Mouse (Mus musculus) midbrain, embryonic 14.5 days (tissue): Measurements from ENCODE around the gene Des. TPM values are rescaled to one million over a fixed set of nuclear protein-coding genes. Genes with fewer than 3 reads are reported as not detected.

Experiments
- ATAC-seq: fragments of 200-750 bp; cut with Nextera tagmentation; 2 replicates; pipeline ENCODE4 v1.8.0; 2017; ENCODE audit warnings: moderate number of reproducible peaks, moderate library complexity; ENCODE audit not compliant: low FRiP score, low TSS enrichment
- DNase-seq: peaks from one replicate; pipeline ENCODE4 v3.0.0-alpha.2; 2015
- H3K27ac ChIP-seq: fragments of 300-500 bp; sonication (generic); replicated peaks from 2 replicates; pipeline ENCODE4 v1.5.1; 2014; ENCODE audit warnings: mild to moderate bottlenecking, low read depth, low read length, moderate library complexity
- H3K27me3 ChIP-seq: fragments of 300-500 bp; sonication (generic); 2 replicates; pipeline ENCODE4 v1.6.1; 2014; ENCODE audit warnings: low read length, control low read depth, mixed read lengths; ENCODE audit not compliant: control insufficient read depth, insufficient read depth
- H3K36me3 ChIP-seq: fragments of 300-500 bp; sonication (generic); 2 replicates; pipeline ENCODE4 v1.6.1; 2014; ENCODE audit warnings: low read length, control low read depth; ENCODE audit not compliant: control insufficient read depth, insufficient read depth
- H3K4me1 ChIP-seq: fragments of 300-500 bp; sonication (generic); 2 replicates; pipeline ENCODE4 v1.6.1; 2014; ENCODE audit warnings: mild to moderate bottlenecking, antibody characterized with exemption, low read length, control low read depth; ENCODE audit not compliant: control insufficient read depth, insufficient read depth
- H3K4me2 ChIP-seq: fragments of 300-500 bp; sonication (generic); 2 replicates; pipeline ENCODE4 v1.6.1; 2014; ENCODE audit warnings: mild to moderate bottlenecking, low read length, moderate library complexity
- H3K4me3 ChIP-seq: fragments of 300-500 bp; sonication (generic); replicated peaks from 2 replicates; pipeline ENCODE4 v1.5.1; 2014; ENCODE audit warnings: low read depth, low read length
- H3K9ac ChIP-seq: fragments of 300-500 bp; sonication (generic); replicated peaks from 2 replicates; pipeline ENCODE4 v1.6.1; 2014; ENCODE audit warnings: mild to moderate bottlenecking, low read length, moderate library complexity
- H3K9me3 ChIP-seq: fragments of 300-500 bp; sonication (generic); 2 replicates; pipeline ENCODE4 v1.6.1; 2016; ENCODE audit warnings: low read length, control low read depth, mixed read lengths; ENCODE audit not compliant: control insufficient read depth
- WGBS: fragments of 180-500 bp; shearing (Covaris S2); extraction: QIAGEN DNeasy Blood & Tissue Kit; methylation state at CpG from one replicate; pipeline ENCODE4 v1.1.7; 2014; 5-methylcytosine and 5-hydroxymethylcytosine counted together
- polyA plus RNA-seq: library from polyadenylated mRNA; unstranded; fragments of >200 nt; fragmentation: Nextera tagmentation; extraction: Ambion mirVana; gene quantifications from 2 replicates; pipeline ENCODE4 v1.2.1, GENCODE M21; 2014

Des gene
- polyA plus RNA-seq, 1 experiment from 2014 or later, result 1.4 TPM

DNA sequence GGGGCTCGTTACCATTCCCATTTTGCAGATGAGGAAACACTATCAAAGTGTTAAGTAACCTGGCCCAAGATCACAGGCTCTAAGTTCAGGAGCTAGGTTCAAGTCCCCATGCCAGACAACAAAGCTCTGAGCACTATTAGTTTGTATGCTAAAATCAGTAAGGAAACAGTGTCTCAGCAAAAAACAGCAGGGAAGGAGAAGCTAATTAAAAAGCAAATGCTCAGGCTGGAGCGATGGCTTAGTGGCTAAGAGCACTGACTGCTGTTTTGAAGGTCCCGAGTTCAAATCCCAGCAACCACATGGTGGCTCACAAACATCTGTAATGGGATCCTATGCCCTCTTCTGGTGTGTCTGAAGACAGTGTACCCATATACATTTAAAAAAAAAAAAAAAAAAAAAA is 52.1 kb downstream of the Des start:
- ATAC-seq, result no peak

DNA sequence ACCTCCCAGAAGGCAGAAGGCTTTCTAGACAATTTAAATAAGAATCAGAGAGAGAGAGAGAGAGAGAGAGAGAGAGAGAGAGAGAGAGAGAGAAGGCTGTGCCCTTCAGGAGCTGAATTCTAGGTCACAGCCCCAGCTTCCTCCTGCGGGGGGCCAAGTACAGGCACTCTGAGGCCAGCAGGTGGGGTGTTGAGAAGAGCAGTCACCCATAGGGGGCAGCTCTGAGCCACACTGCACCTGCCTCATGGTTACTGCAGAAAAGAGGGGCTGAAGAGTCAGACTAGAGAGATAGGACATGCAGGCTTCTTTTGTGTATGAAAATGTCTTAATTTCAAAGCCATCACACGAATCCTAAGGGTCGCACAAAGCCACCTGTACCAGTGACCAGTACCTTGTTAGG is 53.6 kb downstream of the Des start:
- DNase-seq (peak; percentile 49), ATAC-seq (no peak)
- WGBS, result 54% methylated on average over 3 of the region's 3 CpGs

More for the DNA sequence above, 52.1 kb downstream of the Des start:
- Histone ChIP-seq H3K27me3 (no peaks in the 10 kb centered on the region), H3K9ac (no peak overlapping the region), H3K9me3 (no peaks in the 10 kb centered on the region), H3K4me2 (no peak overlapping the region), H3K27ac (no peak overlapping the region), H3K4me1 (no peaks in the 10 kb centered on the region), H3K36me3 (peaks cover 17% of the 10 kb centered on the region), H3K4me3 (no peak overlapping the region)
- 93% methylated on average over 3 of the region's 3 CpGs for WGBS
- DNase-seq, result no peak

More for the DNA sequence above, 53.6 kb downstream of the Des start:
- H3K9me3 ChIP-seq, result no peaks in the 10 kb centered on the region
- H3K9ac ChIP-seq, result no peak overlapping the region
- no peak overlapping the region for H3K27ac ChIP-seq
- peaks cover 8% of the 10 kb centered on the region; the same call in 1 of the 2 replicates for H3K36me3 ChIP-seq
- no peaks in the 10 kb centered on the region for H3K27me3 ChIP-seq
- no peak overlapping the region for H3K4me3 ChIP-seq
- H3K4me2 ChIP-seq, result no peak overlapping the region
- H3K4me1 ChIP-seq, result no peaks in the 10 kb centered on the region

Other genes starting within 250 kb of the Des start
- gene Nhej1, start 235.1 kb upstream of the Des start, polyA plus RNA-seq, result 6.9 and 7.7 TPM in 2 replicates
- not detected in 2 replicates for gene Slc23a3, start 226.4 kb upstream of the Des start, polyA plus RNA-seq
- gene Cnppd1, start 217.6 kb upstream of the Des start, polyA plus RNA-seq, result 48.8 and 52.5 TPM in 2 replicates
- gene Retreg2, start 217.6 kb upstream of the Des start, polyA plus RNA-seq, result 126 and 133 TPM in 2 replicates
- 34.5 and 34.8 TPM in 2 replicates for gene Zfand2b, start 191.7 kb upstream of the Des start, polyA plus RNA-seq
- 35.5 and 36.3 TPM in 2 replicates for gene Abcb6, start 179.9 kb upstream of the Des start, polyA plus RNA-seq
- 18.1 and 19.7 TPM in 2 replicates for gene Ankzf1, start 168.2 kb upstream of the Des start, polyA plus RNA-seq
- gene Atg9a, start 168.1 kb upstream of the Des start, polyA plus RNA-seq, result 40.7 and 47.8 TPM in 2 replicates
- 14.2 and 24.2 TPM in 2 replicates for gene Glb1l, start 149.5 kb upstream of the Des start, polyA plus RNA-seq
- gene Stk16, start 149.5 kb upstream of the Des start, polyA plus RNA-seq, result 120 and 144 TPM in 2 replicates
- 4.2 and 6.4 TPM in 2 replicates for gene Tuba4a, start 140.5 kb upstream of the Des start, polyA plus RNA-seq
- not detected in 2 replicates for gene A630095N17Rik, start 128.2 kb upstream of the Des start, polyA plus RNA-seq
- gene Dnajb2, start 123.9 kb upstream of the Des start, polyA plus RNA-seq, result 29.5 and 38.3 TPM in 2 replicates
- 16.6 and 19.3 TPM in 2 replicates for gene Ptprn, start 95.8 kb upstream of the Des start, polyA plus RNA-seq
- 116 and 164 TPM in 2 replicates for gene Resp18, start 81.9 kb upstream of the Des start, polyA plus RNA-seq
- gene Dnpep, start 42.3 kb upstream of the Des start, polyA plus RNA-seq, result 146 and 152 TPM in 2 replicates
- 15.6 and 19.4 TPM in 2 replicates for gene Speg, start 15.0 kb downstream of the Des start, polyA plus RNA-seq
- 75.7 and 75.9 TPM in 2 replicates for gene Gmppa, start 75.6 kb downstream of the Des start, polyA plus RNA-seq
- gene Asic4, start 90.1 kb downstream of the Des start, polyA plus RNA-seq, result 16.6 and 34.3 TPM in 2 replicates
- gene Chpf, start 119.0 kb downstream of the Des start, polyA plus RNA-seq, result 39.7 and 44.2 TPM in 2 replicates
- gene Tmem198, start 119.2 kb downstream of the Des start, polyA plus RNA-seq, result 42.9 and 55.9 TPM in 2 replicates
- 22.0 and 24.1 TPM in 2 replicates for gene Obsl1, start 146.1 kb downstream of the Des start, polyA plus RNA-seq
- 9.3 and 16.8 TPM in 2 replicates for gene Inha, start 146.7 kb downstream of the Des start, polyA plus RNA-seq
- 15.7 and 21.0 TPM in 2 replicates for gene Stk11ip, start 161.2 kb downstream of the Des start, polyA plus RNA-seq
- gene Slc4a3, start 185.9 kb downstream of the Des start, polyA plus RNA-seq, result 31.5 and 41.0 TPM in 2 replicates